ENCODE assay signal across 10 mouse cellular contexts in the genomic region with DNA sequence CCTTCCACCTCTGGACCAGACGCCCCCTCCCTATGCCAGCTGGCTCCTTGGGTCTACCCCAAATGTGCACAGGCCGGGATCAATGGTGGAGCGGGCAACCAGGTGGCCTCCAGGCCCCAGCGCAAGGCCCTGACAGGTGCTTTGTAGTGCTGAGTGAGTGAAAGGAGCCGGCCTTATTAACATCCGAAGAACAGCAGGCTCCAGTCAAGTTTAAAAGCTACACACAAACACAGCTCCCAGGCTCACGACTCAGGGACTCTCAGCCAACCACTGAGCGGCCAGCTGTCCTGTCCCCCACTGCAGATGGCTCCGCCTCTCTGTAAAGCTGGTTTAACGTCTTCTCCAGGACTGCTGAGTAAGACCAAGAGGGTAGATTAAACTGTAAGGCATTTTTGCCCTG. TPM values are rescaled to one million over a fixed set of nuclear protein-coding genes. Genes with fewer than 3 reads are reported as not detected.
A peak's percentile ranks its signal among the peaks of the same experiment; 100 is the strongest.
DNase-seq lines count a peak whose midpoint lies in the region; ATAC-seq and TF ChIP-seq lines count a peak whose summit lies in the region.
"Had no signal": no experiment of that assay in that cellular context is flagged by ENCODE, and none has a peak within 500 bp of the region (broad histone marks: within the 10 kb centered on the region; RNA-seq: fewer than 3 reads in every experiment).

No protein-coding gene starts in this region.

- 22% methylated on average over 10 of the region's 10 CpGs for WGBS in kidney, embryonic 16.5 days
- 20% methylated on average over 10 of the region's 10 CpGs for WGBS in embryonic facial prominence, embryonic 10.5 days
- WGBS in hindbrain, postnatal 0 days, result 18% methylated on average over 10 of the region's 10 CpGs
- WGBS in neural tube, embryonic 13.5 days, result 12% methylated on average over 10 of the region's 10 CpGs

- peaks cover 4% of the 10 kb centered on the region; the same call in 1 of the 2 replicates for H3K9me3 ChIP-seq in kidney, embryonic 16.5 days (ENCODE audit: low read length)
- H3K9me3 ChIP-seq in embryonic facial prominence, embryonic 10.5 days, result peaks cover 10% of the 10 kb centered on the region
- peaks cover 8% of the 10 kb centered on the region for H3K9me3 ChIP-seq in hindbrain, postnatal 0 days (ENCODE audit: low read length)
- H3K9me3 ChIP-seq in neural tube, embryonic 13.5 days, result 0 out of 2 replicates have a peak, but pooled peaks cover 4% of the 10 kb centered on the region

- H3K27ac ChIP-seq in kidney, embryonic 16.5 days (ENCODE audit: low read length), result no peak overlapping the region
- no peak overlapping the region for H3K27ac ChIP-seq in embryonic facial prominence, embryonic 10.5 days (replicated peaks)
- no peak overlapping the region for H3K27ac ChIP-seq in hindbrain, postnatal 0 days
- 0 out of 2 replicates have a peak overlapping the region, but pooled peaks have one; percentile 9 for H3K27ac ChIP-seq in neural tube, embryonic 13.5 days (replicated peaks)

- H3K4me2 ChIP-seq in kidney, embryonic 16.5 days (replicated peaks; ENCODE audit: low read depth, low read length), result no peak overlapping the region
- no peak overlapping the region for H3K4me2 ChIP-seq in hindbrain, postnatal 0 days (ENCODE audit: low read depth, low read length)
- H3K4me2 ChIP-seq in neural tube, embryonic 13.5 days, result 0 out of 2 replicates have a peak overlapping the region, but pooled peaks have one; percentile 1

- no peak for TF ChIP-seq CTCF in hindbrain, postnatal 0 days (IDR thresholded peaks at IDR 0.05; ENCODE audit: low read depth)

- H3K9ac ChIP-seq in kidney, embryonic 16.5 days (replicated peaks; ENCODE audit: low read length), result no peak overlapping the region
- no peak overlapping the region for H3K9ac ChIP-seq in hindbrain, postnatal 0 days (replicated peaks; ENCODE audit: low read length)
- H3K9ac ChIP-seq in neural tube, embryonic 13.5 days, result no peak overlapping the region

- peaks cover 25% of the 10 kb centered on the region for H3K27me3 ChIP-seq in kidney, embryonic 16.5 days (ENCODE audit: insufficient read depth, low read length)
- peaks cover 73% of the 10 kb centered on the region for H3K27me3 ChIP-seq in embryonic facial prominence, embryonic 10.5 days (replicated peaks; ENCODE audit: low read depth, poor library complexity, severe bottlenecking)
- H3K27me3 ChIP-seq in hindbrain, postnatal 0 days (ENCODE audit: insufficient read depth, low read length), result peaks cover 1% of the 10 kb centered on the region; the same call in 1 of the 2 replicates
- H3K27me3 ChIP-seq in neural tube, embryonic 13.5 days, result peaks cover 7% of the 10 kb centered on the region; the same call in 1 of the 2 replicates

- no peak for DNase-seq in kidney, adult 8-10 months
- peak; percentile 42 for DNase-seq in embryonic facial prominence, embryonic 10.5 days (ENCODE audit: low spot score)
- peak; percentile 51 for DNase-seq in hindbrain, postnatal 0 days (ENCODE audit: low spot score)
- no peak for DNase-seq in thymus, postnatal 0 days (ENCODE audit: low spot score)
- no peak for DNase-seq in thymus, adult 18-20 months
- DNase-seq: adrenal gland, postnatal 14 days had no signal

- no peak overlapping the region for H3K4me3 ChIP-seq in kidney, embryonic 16.5 days (ENCODE audit: low read length)
- no peak overlapping the region for H3K4me3 ChIP-seq in embryonic facial prominence, embryonic 10.5 days
- H3K4me3 ChIP-seq in hindbrain, postnatal 0 days (ENCODE audit: low read length), result no peak overlapping the region
- H3K4me3 ChIP-seq in neural tube, embryonic 13.5 days, result no peak overlapping the region

- peak; percentile 76 for ATAC-seq in kidney, embryonic 16.5 days (ENCODE audit: low FRiP score, low TSS enrichment)
- ATAC-seq in hindbrain, postnatal 0 days, result peak; percentile 36
- peak; percentile 42; the same call in 1 of the 2 replicates for ATAC-seq in neural tube, embryonic 13.5 days (ENCODE audit: low read depth)
- no peak for ATAC-seq in granulocyte monocyte progenitor cell, adult 5-6 weeks (replicated peaks; ENCODE audit: poor library complexity, severe bottlenecking)

- peaks cover 12% of the 10 kb centered on the region for H3K4me1 ChIP-seq in kidney, embryonic 16.5 days (ENCODE audit: insufficient read depth, low read length)
- H3K4me1 ChIP-seq in embryonic facial prominence, embryonic 10.5 days, result peaks cover 34% of the 10 kb centered on the region
- H3K4me1 ChIP-seq in hindbrain, postnatal 0 days (ENCODE audit: insufficient read depth, low read length), result peaks cover 23% of the 10 kb centered on the region; the same call in 1 of the 2 replicates
- H3K4me1 ChIP-seq in neural tube, embryonic 13.5 days (replicated peaks), result peaks cover 60% of the 10 kb centered on the region

- H3K36me3 ChIP-seq in kidney, embryonic 16.5 days (ENCODE audit: insufficient read depth, low read length), result no peaks in the 10 kb centered on the region
- H3K36me3 ChIP-seq in embryonic facial prominence, embryonic 10.5 days (replicated peaks), result no peaks in the 10 kb centered on the region
- H3K36me3 ChIP-seq in hindbrain, postnatal 0 days (ENCODE audit: insufficient read depth, low read length), result no peaks in the 10 kb centered on the region
- peaks cover 12% of the 10 kb centered on the region for H3K36me3 ChIP-seq in neural tube, embryonic 13.5 days

RNA-seq across cellular contexts. Expression of a gene that starts 8.8 kb away (rescaled TPM):
- 6.2 and 6.4 TPM in 2 replicates for polyA plus RNA-seq in kidney, embryonic 16.5 days (2015; fragmentation: Nextera tagmentation; extraction: Ambion mirVana)
- 2.3 and 3.9 TPM in 2 replicates for polyA plus RNA-seq in embryonic facial prominence, embryonic 10.5 days (2016; fragmentation: Nextera tagmentation; extraction: Ambion mirVana)
- total RNA-seq in hindbrain, postnatal 0 days (2014; rRNA removed), result 69.2 and 78.5 TPM in 2 replicates
- 10.8 and 13.3 TPM in 2 replicates for polyA plus RNA-seq in hindbrain, postnatal 0 days (2015; fragmentation: Nextera tagmentation; extraction: Ambion mirVana)
- polyA plus RNA-seq in neural tube, embryonic 13.5 days (2015; fragmentation: Nextera tagmentation; extraction: Ambion mirVana), result 34.2 and 35.8 TPM in 2 replicates
- 0.17 and 0.29 TPM in 2 replicates for polyA plus RNA-seq in thymus, postnatal 0 days (2015; fragmentation: Nextera tagmentation; extraction: Ambion mirVana)
- total RNA-seq in granulocyte monocyte progenitor cell, adult 5-6 weeks (2014; fragmentation: Nextera tagmentation), result 0.30 TPM in 1 of 2 replicates, not detected in the other
- 0.15 and 0.17 TPM in 2 replicates for total RNA-seq in granulocyte monocyte progenitor cell, adult 5-6 weeks (2017)
- polyA plus RNA-seq: C2C12 had no signal

Comparison
In these comparisons a context has a peak if more than half of its experiments do, and no peak if none do; other contexts are left out.
1. DNase-seq: peak in embryonic facial prominence, embryonic 10.5 days (single experiment) and hindbrain, postnatal 0 days (single experiment); none in kidney, adult 8-10 months (0 of 2), thymus, postnatal 0 days (single experiment) and thymus, adult 18-20 months (0 of 2).